Mouse (Mus musculus): Measurements from ENCODE around the gene Gm20388.

- no peak for TF ChIP-seq CTCF (IDR thresholded peaks at IDR 0.05; ENCODE audit: borderline replicate concordance, extremely low read depth, insufficient read depth, insufficient read length)
- no peak for TF ChIP-seq POLR2A (IDR thresholded peaks at IDR 0.05; ENCODE audit: borderline replicate concordance, extremely low read depth, insufficient read depth, insufficient read length, poor library complexity, severe bottlenecking)
Measured at GRCm38 (mm10) chr8:120973046-120973445, 1062.4 kb downstream of the Gm20388 start.

All from brain, embryonic 14.5 days (tissue).